Mouse (Mus musculus): ENCODE data around the gene Etnk2. TPM values are rescaled to one million over a fixed set of nuclear protein-coding genes. Genes with fewer than 3 reads are reported as not detected.

Etnk2 gene
- polyA plus RNA-seq, 1 experiment from 2014 or later: 21.9 TPM

DNA sequence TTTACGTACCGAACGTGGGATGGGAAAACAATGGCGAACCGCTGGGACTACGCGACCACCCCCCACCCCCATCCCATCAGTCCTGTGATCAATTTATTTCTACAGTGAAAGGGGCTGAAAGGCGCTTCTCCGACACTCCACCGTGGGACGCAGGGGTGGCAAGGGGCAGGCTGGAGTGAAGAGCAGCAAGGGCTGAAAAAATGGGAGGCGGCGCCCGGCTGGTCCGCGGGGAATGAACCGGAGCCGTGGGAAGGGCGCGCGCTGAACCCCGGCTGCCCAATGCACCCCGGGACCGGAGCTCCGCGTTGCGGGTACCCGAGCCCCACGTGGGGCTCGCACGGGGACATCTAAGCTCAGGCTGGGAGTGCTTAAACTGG, 59.8 kb downstream of the Etnk2 start:
- peak; percentile 31; the same call in 1 of the 2 replicates for ATAC-seq (replicated peaks)
- H3K9me3 ChIP-seq: no peaks in the 10 kb centered on the region
- no peaks in the 10 kb centered on the region for H3K36me3 ChIP-seq (replicated peaks)
- peak overlapping the region; percentile 80 for H3K4me3 ChIP-seq
- H3K4me2 ChIP-seq: peak overlapping the region; percentile 99
- H3K27ac ChIP-seq: peak overlapping the region; percentile 84
- H3K27me3 ChIP-seq (replicated peaks): no peaks in the 10 kb centered on the region
- peaks cover 32% of the 10 kb centered on the region for H3K4me1 ChIP-seq
- H3K9ac ChIP-seq: peak overlapping the region; percentile 75
- WGBS: under 1% methylated on average over 31 of the region's 31 CpGs

DNA sequence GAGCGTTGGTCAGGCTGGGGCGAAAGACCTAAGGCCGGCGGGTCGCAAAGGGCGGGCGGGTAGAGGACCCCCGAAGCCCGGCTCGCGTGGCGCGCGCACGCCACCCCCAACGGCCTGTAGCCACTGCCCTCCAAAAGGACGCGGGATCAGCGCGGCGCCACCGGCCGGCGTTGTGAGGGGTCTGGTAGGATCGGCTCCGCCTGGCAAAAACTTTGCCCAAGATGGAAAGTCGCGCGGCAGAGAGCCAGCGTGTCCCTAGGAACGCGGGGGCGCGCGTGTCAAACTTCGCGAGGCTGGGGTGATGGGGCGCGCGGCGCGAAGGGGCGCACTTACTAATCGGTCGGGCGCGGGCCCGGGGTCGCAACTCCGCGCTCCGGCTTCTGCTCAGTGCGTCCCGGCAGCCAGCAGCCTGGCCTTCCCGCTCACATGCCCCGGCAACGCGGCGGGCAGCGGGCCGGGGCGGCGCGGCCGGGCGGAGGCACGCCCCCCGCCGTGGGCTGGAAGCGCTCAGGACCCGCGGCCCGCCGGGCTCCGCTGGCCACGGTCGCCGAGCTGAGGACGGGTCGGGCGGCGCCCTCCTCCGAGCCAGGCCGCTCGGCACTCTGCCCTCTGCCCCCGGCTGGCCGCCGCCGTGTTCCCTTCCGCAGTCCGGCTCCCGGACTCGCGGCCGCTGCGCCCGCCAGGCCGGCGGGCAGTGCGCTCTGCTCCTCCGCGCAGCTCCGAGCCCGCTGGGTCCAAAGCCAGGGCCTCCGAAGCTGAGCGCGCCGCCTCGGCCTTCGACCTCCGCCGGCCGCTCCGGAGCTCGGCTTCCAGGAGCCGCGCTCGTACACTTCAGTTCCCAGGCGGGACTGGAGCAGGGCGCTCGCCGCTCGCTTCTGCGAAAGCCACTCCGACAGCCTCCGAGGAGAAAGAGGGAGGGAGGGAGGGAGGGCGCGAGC, 60.4 kb downstream of the Etnk2 start, which contains the start of gene Sox13:
Sox13 (minus strand) TSS at position 835 of the 938 bp plus-strand sequence.
- H3K9ac ChIP-seq: peak within 1 kb of the TSS; percentile 75
- no peaks in the 10 kb centered on the region for H3K36me3 ChIP-seq (replicated peaks)
- under 1% methylated on average over 107 of the region's 128 CpGs for WGBS
- no peaks in the 10 kb centered on the region for H3K27me3 ChIP-seq (replicated peaks)
- H3K9me3 ChIP-seq: no peaks in the 10 kb centered on the region
- ATAC-seq (replicated peaks): peak; percentile 69
- peak within 1 kb of the TSS; percentile 99 for H3K4me2 ChIP-seq
- H3K4me1 ChIP-seq: peaks cover 25% of the 10 kb centered on the region
- H3K4me3 ChIP-seq: peak within 1 kb of the TSS; percentile 80
- H3K27ac ChIP-seq: peak within 1 kb of the TSS; percentile 84

DNA sequence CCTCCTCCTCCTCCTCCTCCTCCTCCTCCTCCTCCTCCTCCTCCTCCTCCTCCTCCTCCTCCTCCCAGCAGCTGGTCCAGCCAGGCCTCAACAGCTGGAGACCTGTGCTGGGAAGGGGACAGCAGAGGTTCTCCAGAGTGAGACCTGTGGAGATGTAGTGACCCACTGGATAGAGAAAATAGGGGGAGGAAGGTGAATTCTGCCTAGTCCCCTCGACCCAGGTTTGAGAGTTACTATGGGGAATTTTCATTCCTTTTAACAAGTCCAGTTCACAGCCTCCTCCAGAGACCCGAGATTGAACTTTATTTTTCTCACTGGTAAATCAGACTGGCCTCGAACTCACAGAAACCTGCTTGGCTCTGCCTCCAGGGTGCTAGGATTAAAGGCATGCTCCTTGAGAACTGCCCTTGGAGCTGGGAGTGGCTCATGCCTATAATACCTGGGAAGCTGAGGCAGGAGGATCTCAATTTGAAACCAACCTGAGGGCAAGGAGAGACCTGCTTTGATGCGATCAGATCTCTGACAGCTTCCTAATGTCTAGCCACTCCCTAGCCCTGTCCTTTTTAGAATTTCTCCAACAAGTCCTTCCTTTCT, 61.3 kb downstream of the Etnk2 start:
- no peak overlapping the region for H3K9ac ChIP-seq
- no peak for ATAC-seq (replicated peaks)
- H3K9me3 ChIP-seq: no peaks in the 10 kb centered on the region
- peaks cover 21% of the 10 kb centered on the region for H3K4me1 ChIP-seq
- H3K4me2 ChIP-seq: peak overlapping the region; percentile 99
- H3K27ac ChIP-seq: no peak overlapping the region
- H3K36me3 ChIP-seq (replicated peaks): no peaks in the 10 kb centered on the region
- H3K27me3 ChIP-seq (replicated peaks): no peaks in the 10 kb centered on the region
- H3K4me3 ChIP-seq: peak overlapping the region; percentile 80
- WGBS: 57% methylated on average over 4 of the region's 4 CpGs

Other genes with a start within 250 kb of the Etnk2 start
- 29.2 and 30.1 TPM in 2 replicates for gene Ppp1r15b, start 232.4 kb upstream of the Etnk2 start, polyA plus RNA-seq (2015; fragmentation: Nextera tagmentation; extraction: Ambion mirVana)
- gene Plekha6, start 199.4 kb upstream of the Etnk2 start, polyA plus RNA-seq (2015; fragmentation: Nextera tagmentation; extraction: Ambion mirVana): 21.4 and 23.4 TPM in 2 replicates
- 0.17 TPM in 1 of 2 replicates, not detected in the other for gene Golt1a, start 53.8 kb upstream of the Etnk2 start, polyA plus RNA-seq (2015; fragmentation: Nextera tagmentation; extraction: Ambion mirVana)
- gene Kiss1, start 41.7 kb upstream of the Etnk2 start, polyA plus RNA-seq (2015; fragmentation: Nextera tagmentation; extraction: Ambion mirVana): not detected in 2 replicates
- 0.18 TPM in 1 of 2 replicates, not detected in the other for gene Ren1, start 13.1 kb upstream of the Etnk2 start, polyA plus RNA-seq (2015; fragmentation: Nextera tagmentation; extraction: Ambion mirVana)
- gene Sox13, start 60.8 kb downstream of the Etnk2 start, polyA plus RNA-seq (2015; fragmentation: Nextera tagmentation; extraction: Ambion mirVana): 6.5 and 7.4 TPM in 2 replicates
- gene Snrpe, start 246.7 kb downstream of the Etnk2 start, polyA plus RNA-seq (2015; fragmentation: Nextera tagmentation; extraction: Ambion mirVana): 416 and 427 TPM in 2 replicates